Mouse (Mus musculus) intestine, postnatal 0 days (tissue): ENCODE measurements around the gene Nbea. TPM values are rescaled to one million over a fixed set of nuclear protein-coding genes. Genes with fewer than 3 reads are reported as not detected.
"Not testable (repeated sequence)": the region's sequence is repeated elsewhere in the genome, so short reads cannot be mapped to it uniquely, and the experiment has no call there.

ENCODE experiments used
- ATAC-seq: fragments of 200-750 bp; cut with Nextera tagmentation; 2 replicates; pipeline ENCODE4 v1.8.0; 2017; ENCODE audit warnings: mild to moderate bottlenecking, moderate TSS enrichment, moderate library complexity
- H3K27ac ChIP-seq: fragments of 300-500 bp; sonication (generic); 2 replicates; pipeline ENCODE4 v1.5.1; 2014; ENCODE audit warnings: mild to moderate bottlenecking, low read depth, low read length, moderate library complexity
- H3K27me3 ChIP-seq: fragments of 300-500 bp; sonication (generic); replicated peaks from 2 replicates; pipeline ENCODE4 v1.6.1; 2014; ENCODE audit warnings: low read length, mixed read lengths; ENCODE audit not compliant: control insufficient read depth, insufficient read depth
- H3K36me3 ChIP-seq: fragments of 300-500 bp; sonication (generic); 2 replicates; pipeline ENCODE4 v1.6.1; 2014; ENCODE audit warnings: mild to moderate bottlenecking, moderate library complexity; ENCODE audit not compliant: control insufficient read depth, insufficient read depth
- H3K4me1 ChIP-seq: fragments of 300-500 bp; sonication (generic); replicated peaks from 2 replicates; pipeline ENCODE4 v1.6.1; 2014; ENCODE audit warnings: antibody characterized with exemption, low read length, mixed read lengths; ENCODE audit not compliant: control insufficient read depth, insufficient read depth
- H3K4me2 ChIP-seq: fragments of 300-500 bp; sonication (generic); replicated peaks from 2 replicates; pipeline ENCODE4 v1.6.1; 2014; ENCODE audit warnings: low read depth, mild to moderate bottlenecking, moderate library complexity
- H3K4me3 ChIP-seq: fragments of 300-500 bp; sonication (generic); 2 replicates; pipeline ENCODE4 v1.5.1; 2014; ENCODE audit warnings: low read depth, low read length
- H3K9ac ChIP-seq: fragments of 300-500 bp; sonication (generic); 2 replicates; pipeline ENCODE4 v1.6.1; 2014; ENCODE audit warnings: mild to moderate bottlenecking, low read depth, low read length
- H3K9me3 ChIP-seq: fragments of 300-500 bp; sonication (generic); 2 replicates; pipeline ENCODE4 v1.6.1; 2016; ENCODE audit warnings: mixed run types; ENCODE audit not compliant: control insufficient read depth
- CTCF ChIP-seq: sonication (generic); IDR thresholded peaks from 2 replicates; pipeline ENCODE4 v1.5.1; 2016; ENCODE audit warnings: low read depth, mild to moderate bottlenecking, control low read depth, antibody characterized with exemption, moderate library complexity
- WGBS: fragments of 180-500 bp; shearing (Covaris S2); extraction: QIAGEN DNeasy Blood & Tissue Kit; methylation state at CpG from one replicate; pipeline ENCODE4 v1.1.7; 2014; 5-methylcytosine and 5-hydroxymethylcytosine counted together
- polyA plus RNA-seq: library from polyadenylated mRNA; unstranded; fragments of >200 nt; fragmentation: Nextera tagmentation; extraction: Ambion mirVana; gene quantifications from 2 replicates; pipeline ENCODE4 v1.2.1, GENCODE M21; 2015

Gene Nbea
- polyA plus RNA-seq, 1 experiment from 2014 or later = 4.2 TPM

GRCm38 (mm10) chr3:55635542-55636172, 547.8 kb downstream of the Nbea start:
- H3K4me1 ChIP-seq = no peaks in the 10 kb centered on the region
- 56% methylated on average over 8 of the region's 8 CpGs for WGBS
- no peaks in the 10 kb centered on the region for H3K36me3 ChIP-seq
- no peak overlapping the region for H3K9ac ChIP-seq
- H3K4me2 ChIP-seq = no peak overlapping the region
- no peak for ATAC-seq
- no peaks in the 10 kb centered on the region for H3K9me3 ChIP-seq
- TF ChIP-seq CTCF = no peak
- H3K27me3 ChIP-seq = no peaks in the 10 kb centered on the region
- no peak overlapping the region for H3K4me3 ChIP-seq
- H3K27ac ChIP-seq = no peak overlapping the region

- H3K9ac ChIP-seq = no peak overlapping the region
- no peaks in the 10 kb centered on the region for H3K9me3 ChIP-seq
- 76% methylated on average over 4 of the region's 4 CpGs for WGBS
- no peaks in the 10 kb centered on the region for H3K4me1 ChIP-seq
- no peak overlapping the region for H3K4me3 ChIP-seq
- no peak for ATAC-seq
- no peak for TF ChIP-seq CTCF
- no peak overlapping the region for H3K4me2 ChIP-seq
- H3K36me3 ChIP-seq = no peaks in the 10 kb centered on the region; the same call in 1 of the 2 replicates
- no peak overlapping the region for H3K27ac ChIP-seq
- H3K27me3 ChIP-seq = no peaks in the 10 kb centered on the region
Measured at GRCm38 (mm10) chr3:55627054-55627453, 556.4 kb downstream of the Nbea start.

- not testable (repeated sequence) for H3K4me3 ChIP-seq, H3K4me1 ChIP-seq, H3K27me3 ChIP-seq, H3K9me3 ChIP-seq, H3K27ac ChIP-seq, H3K9ac ChIP-seq, H3K4me2 ChIP-seq, ATAC-seq, H3K36me3 ChIP-seq
- 97% methylated on average over 3 of the region's 3 CpGs for WGBS
- TF ChIP-seq CTCF = peak; percentile 46
Measured at GRCm38 (mm10) chr3:55621958-55622357, 561.5 kb downstream of the Nbea start.

- WGBS = 84% methylated on average over 3 of the region's 3 CpGs
- no peak for ATAC-seq
- H3K4me1 ChIP-seq = no peaks in the 10 kb centered on the region
- no peak overlapping the region for H3K4me3 ChIP-seq
- no peak overlapping the region for H3K4me2 ChIP-seq
- H3K27me3 ChIP-seq = no peaks in the 10 kb centered on the region
- H3K9ac ChIP-seq = no peak overlapping the region
- H3K36me3 ChIP-seq = no peaks in the 10 kb centered on the region
- no peaks in the 10 kb centered on the region for H3K9me3 ChIP-seq
- no peak overlapping the region for H3K27ac ChIP-seq
- TF ChIP-seq CTCF = no peak
Measured at GRCm38 (mm10) chr3:55618396-55618795, 565.1 kb downstream of the Nbea start.

GRCm38 (mm10) chr3:55612459-55613115, 570.9 kb downstream of the Nbea start:
- Histone ChIP-seq H3K27me3 (no peaks in the 10 kb centered on the region), H3K9me3 (no peaks in the 10 kb centered on the region), H3K4me2 (no peak overlapping the region), H3K4me1 (no peaks in the 10 kb centered on the region), H3K36me3 (no peaks in the 10 kb centered on the region), H3K4me3 (no peak overlapping the region), H3K9ac (no peak overlapping the region), H3K27ac (no peak overlapping the region)
- WGBS = 43% methylated on average over 5 of the region's 5 CpGs
- no peak for TF ChIP-seq CTCF
- no peak for ATAC-seq

- Histone ChIP-seq H3K4me1 (no peaks in the 10 kb centered on the region), H3K9ac (no peak overlapping the region), H3K27me3 (no peaks in the 10 kb centered on the region), H3K9me3 (no peaks in the 10 kb centered on the region), H3K4me3 (no peak overlapping the region), H3K27ac (no peak overlapping the region), H3K36me3 (no peaks in the 10 kb centered on the region), H3K4me2 (no peak overlapping the region)
- 69% methylated on average over 5 of the region's 5 CpGs for WGBS
- no peak for ATAC-seq
- TF ChIP-seq CTCF = no peak
Measured at GRCm38 (mm10) chr3:55612023-55612422, 571.5 kb downstream of the Nbea start.
